Mouse (Mus musculus): ENCODE measurements around the gene Slc39a1.
"Not testable (repeated sequence)": the region's sequence is repeated elsewhere in the genome, so short reads cannot be mapped to it uniquely, and the experiment has no call there.

The Slc39a1 gene

GRCm38 (mm10) chr3:90241669-90242358, 6.2 kb upstream of the Slc39a1 start:
- no peak for DNase-seq (ENCODE audit: low spot score in 2 of 2)

GRCm38 (mm10) chr3:90242984-90243775, 4.8 kb upstream of the Slc39a1 start, which contains the start of gene Creb3l4:
TSS of gene Creb3l4 (minus strand) at chr3:90243512.
- DNase-seq (ENCODE audit: low spot score in 2 of 2): no peak

GRCm38 (mm10) chr3:90245406-90245805, 2.6 kb upstream of the Slc39a1 start:
- no peak for DNase-seq (ENCODE audit: low spot score in 2 of 2)

GRCm38 (mm10) chr3:90247630-90247959, 377 bp upstream of the Slc39a1 start:
- DNase-seq (ENCODE audit: low spot score in 2 of 2): no peak

GRCm38 (mm10) chr3:90248746-90249100, 751 bp downstream of the Slc39a1 start:
- DNase-seq (ENCODE audit: low spot score in 2 of 2): peak in 1 of 2 experiments; percentile 28

- DNase-seq (ENCODE audit: low spot score in 2 of 2): no peak
These were observed 2.8 kb downstream of the Slc39a1 start for GRCm38 (mm10) chr3:90250791-90251190.

- not testable (repeated sequence) for DNase-seq (ENCODE audit: low spot score in 2 of 2)
These were observed 3.8 kb downstream of the Slc39a1 start for GRCm38 (mm10) chr3:90251731-90252226.

- DNase-seq (ENCODE audit: low spot score in 2 of 2): not testable (repeated sequence)
These were observed 4.7 kb downstream of the Slc39a1 start for GRCm38 (mm10) chr3:90252659-90253058.

GRCm38 (mm10) chr3:90253174-90253573, 5.2 kb downstream of the Slc39a1 start:
- DNase-seq (ENCODE audit: low spot score in 2 of 2): not testable (repeated sequence)

GRCm38 (mm10) chr3:90253653-90254418, 5.9 kb downstream of the Slc39a1 start, which contains the start of gene Crtc2:
TSS of gene Crtc2 (plus strand) at chr3:90254163.
- peak; percentile 85 to 91 for DNase-seq (ENCODE audit: low spot score in 2 of 2)

- no peak for DNase-seq (ENCODE audit: low spot score in 2 of 2)
These were observed 6.6 kb downstream of the Slc39a1 start for GRCm38 (mm10) chr3:90254419-90255193.

- DNase-seq (ENCODE audit: low spot score in 2 of 2): no peak
These were observed 7.2 kb downstream of the Slc39a1 start for GRCm38 (mm10) chr3:90255194-90255565.

- DNase-seq (ENCODE audit: low spot score in 2 of 2): no peak
These were observed 7.9 kb downstream of the Slc39a1 start for GRCm38 (mm10) chr3:90255784-90256353.

- DNase-seq (ENCODE audit: low spot score in 2 of 2): no peak
These were observed 9.0 kb downstream of the Slc39a1 start for GRCm38 (mm10) chr3:90256731-90257530.

- DNase-seq (ENCODE audit: low spot score in 2 of 2): no peak
These were observed 10.5 kb downstream of the Slc39a1 start for GRCm38 (mm10) chr3:90258521-90258920.

GRCm38 (mm10) chr3:90263121-90263771, 15.3 kb downstream of the Slc39a1 start:
- DNase-seq (ENCODE audit: low spot score in 2 of 2): no peak

- DNase-seq (ENCODE audit: low spot score in 2 of 2): no peak
These were observed 16.7 kb downstream of the Slc39a1 start for GRCm38 (mm10) chr3:90264687-90265033.

- peak; percentile 88 to 94 for DNase-seq (ENCODE audit: low spot score in 2 of 2)
These were observed 17.3 kb downstream of the Slc39a1 start, which contains the start of gene Dennd4b for GRCm38 (mm10) chr3:90265034-90265931. TSS of gene Dennd4b (plus strand) at chr3:90265185.

Measured in spleen, postnatal 14 days (tissue).